Mouse (Mus musculus) B cell, adult 2 months (primary cell): ENCODE measurements around the gene Extl1.
A peak's percentile ranks its signal among the peaks of the same experiment; 100 is the strongest.
"Not testable (repeated sequence)": the region's sequence is repeated elsewhere in the genome, so short reads cannot be mapped to it uniquely, and the experiment has no call there.

Experiments used
- DNase-seq, 2 experiments: peaks; one replicate each; pipeline ENCODE4 v3.0.0; 2022

The Extl1 gene

DNA sequence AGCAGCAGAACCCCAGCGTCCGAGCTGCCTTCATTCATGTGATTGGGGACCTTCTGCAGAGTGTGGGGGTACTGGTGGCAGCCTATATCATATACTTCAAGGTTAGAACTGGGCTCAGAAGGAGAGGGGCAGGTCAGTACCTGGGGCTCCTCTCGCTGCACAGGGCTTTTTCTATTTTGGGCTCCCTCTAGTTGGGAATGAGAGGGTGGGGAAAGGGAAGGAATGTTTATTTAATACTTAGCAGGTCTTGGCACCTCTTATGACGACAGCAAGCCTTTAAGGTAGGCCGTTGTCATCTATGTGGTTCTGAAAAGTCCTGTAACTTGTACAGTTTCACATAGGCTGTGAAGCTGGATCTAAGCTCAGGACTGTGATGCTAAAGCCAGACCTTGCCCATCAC is 35.1 kb downstream of the Extl1 start:
- DNase-seq = no peak

- DNase-seq = no peak
Measured at GRCm38 (mm10) chr4:134348078-134348477, 35.6 kb downstream of the Extl1 start.

GRCm38 (mm10) chr4:134345802-134346201 is 37.8 kb downstream of the Extl1 start:
- DNase-seq = no peak

DNA sequence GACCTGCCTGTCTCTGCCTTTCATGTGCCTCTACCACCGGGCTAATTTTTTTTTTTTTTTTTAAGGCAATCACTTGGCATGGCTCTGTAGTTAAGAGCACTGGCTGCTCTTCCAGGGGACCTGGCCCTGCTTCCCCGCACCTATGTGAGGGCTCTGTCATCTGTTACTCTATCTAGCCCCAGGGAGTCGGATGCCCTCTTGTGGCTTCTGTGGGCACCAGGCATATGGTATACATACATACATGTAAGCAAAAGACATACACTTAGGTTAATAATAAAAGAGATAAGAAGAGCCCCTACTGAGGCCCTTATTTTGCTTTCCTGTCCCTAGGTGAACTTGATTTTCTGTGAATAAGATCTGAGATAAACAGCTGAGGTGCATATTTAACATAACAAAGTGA is 39.0 kb downstream of the Extl1 start:
- no peak for DNase-seq

DNA sequence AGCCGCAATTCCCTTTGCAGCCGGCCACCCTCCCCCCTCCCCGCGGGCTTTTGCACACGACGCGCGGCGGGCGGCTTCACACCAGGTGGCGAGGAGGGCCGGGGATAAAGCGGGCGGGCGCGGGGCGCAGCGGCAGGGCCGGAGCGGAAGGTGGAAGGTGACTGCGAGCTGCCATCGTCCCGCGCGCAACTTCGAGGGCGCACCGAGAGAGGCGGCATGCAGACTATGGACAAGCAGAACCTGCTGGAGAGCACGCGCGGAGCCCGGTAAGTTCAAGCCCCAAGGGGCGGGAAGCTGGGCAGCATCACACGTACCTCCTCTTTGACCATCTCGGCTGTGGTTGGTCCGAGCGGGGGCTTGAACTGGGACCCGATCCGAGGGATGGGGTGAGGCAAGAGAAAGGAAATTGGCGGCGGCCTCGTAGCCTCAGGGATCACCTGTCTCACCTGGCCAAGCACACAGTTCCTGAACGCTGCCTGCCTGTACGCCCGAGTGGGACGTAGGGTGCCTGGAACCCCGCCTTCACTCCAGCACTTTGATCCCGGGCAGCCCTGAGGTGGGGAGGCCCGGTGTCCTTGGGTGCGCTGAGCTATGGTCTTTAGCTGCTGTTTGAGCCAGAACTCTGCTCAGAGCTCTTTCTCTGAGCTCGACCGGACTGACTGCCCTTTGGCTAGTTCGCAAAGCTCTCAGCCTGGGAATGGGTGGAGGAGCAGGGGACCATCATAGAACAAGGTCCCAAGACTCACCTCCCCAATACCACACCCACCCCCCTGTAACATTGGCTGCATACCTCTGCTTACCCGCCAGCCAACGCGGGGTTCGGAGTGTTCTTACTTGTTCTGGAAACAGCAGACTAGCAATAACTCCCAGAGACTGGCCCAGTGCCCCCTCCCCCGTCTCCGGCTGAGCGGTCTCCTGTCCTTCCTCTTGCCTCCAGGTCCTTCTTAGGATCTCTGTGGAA is 40.3 kb downstream of the Extl1 start, which contains the start of gene Slc30a2:
Gene Slc30a2 (plus strand): TSS at position 111 of the 961 bp plus-strand sequence.
- no peak for DNase-seq

- no peak for DNase-seq
Measured at GRCm38 (mm10) chr4:134342213-134342779, 41.4 kb downstream of the Extl1 start.

- not testable (repeated sequence) for DNase-seq
Measured at GRCm38 (mm10) chr4:134341231-134341630, 42.4 kb downstream of the Extl1 start.

DNA sequence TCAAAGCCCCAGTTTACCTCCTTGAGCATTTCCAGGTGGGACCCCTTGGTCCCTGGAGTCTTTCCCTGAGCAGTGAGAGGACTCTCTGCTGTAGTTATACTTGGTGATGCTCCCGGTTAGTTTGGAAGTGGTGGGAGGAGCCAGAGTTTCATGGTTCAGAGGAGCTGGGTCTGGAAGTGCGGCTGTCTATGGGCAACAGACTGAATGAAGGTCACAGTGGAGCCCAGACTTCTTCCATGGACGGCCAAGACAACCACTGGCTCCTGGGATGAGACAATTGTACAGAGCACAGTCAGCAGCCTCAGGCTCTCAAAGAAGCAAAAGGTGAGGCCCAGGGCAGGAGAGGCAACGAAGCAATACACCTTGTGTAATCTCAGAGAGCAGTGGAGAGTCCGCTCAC is 53.4 kb downstream of the Extl1 start:
- DNase-seq = no peak

DNA sequence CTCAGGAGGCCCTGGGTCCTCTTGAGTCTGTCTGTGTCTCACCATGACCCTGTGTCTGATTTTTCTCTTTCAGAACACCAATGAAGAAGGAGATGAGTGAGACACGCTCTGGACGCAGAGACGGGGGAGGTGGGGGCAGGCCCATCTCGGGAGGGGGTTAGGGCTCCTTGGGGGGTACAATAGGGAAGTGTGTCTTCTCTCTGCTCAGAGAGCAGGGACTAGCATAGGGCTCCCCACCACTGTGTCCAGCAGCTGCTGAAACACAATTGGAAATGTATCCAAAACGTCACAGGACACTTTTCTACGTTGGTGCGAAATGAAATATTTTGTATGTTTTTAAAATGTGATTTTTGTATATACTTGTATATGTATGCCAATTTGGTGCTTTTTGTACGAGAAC is 54.8 kb downstream of the Extl1 start:
- no peak for DNase-seq

DNA sequence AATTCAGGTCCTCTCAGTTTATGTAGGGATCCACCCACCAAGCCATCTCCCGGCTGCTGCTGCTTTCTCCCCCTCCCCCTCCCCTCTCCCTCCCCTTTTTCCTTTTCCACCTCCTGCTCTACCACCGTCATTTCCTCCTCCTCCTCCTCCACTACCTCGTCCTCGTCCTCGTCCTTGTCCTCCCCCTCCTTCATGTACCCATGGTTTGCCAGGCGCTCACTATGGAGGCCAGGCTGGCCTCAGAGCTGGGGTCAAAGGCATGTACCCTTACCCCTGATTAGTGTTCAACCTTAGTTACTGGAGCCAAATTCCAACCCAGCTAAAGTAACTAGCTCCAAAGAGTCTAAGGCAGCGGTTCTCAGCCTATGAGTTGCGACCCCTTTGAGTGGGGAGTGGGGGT is 55.5 kb downstream of the Extl1 start:
- DNase-seq = no peak

DNA sequence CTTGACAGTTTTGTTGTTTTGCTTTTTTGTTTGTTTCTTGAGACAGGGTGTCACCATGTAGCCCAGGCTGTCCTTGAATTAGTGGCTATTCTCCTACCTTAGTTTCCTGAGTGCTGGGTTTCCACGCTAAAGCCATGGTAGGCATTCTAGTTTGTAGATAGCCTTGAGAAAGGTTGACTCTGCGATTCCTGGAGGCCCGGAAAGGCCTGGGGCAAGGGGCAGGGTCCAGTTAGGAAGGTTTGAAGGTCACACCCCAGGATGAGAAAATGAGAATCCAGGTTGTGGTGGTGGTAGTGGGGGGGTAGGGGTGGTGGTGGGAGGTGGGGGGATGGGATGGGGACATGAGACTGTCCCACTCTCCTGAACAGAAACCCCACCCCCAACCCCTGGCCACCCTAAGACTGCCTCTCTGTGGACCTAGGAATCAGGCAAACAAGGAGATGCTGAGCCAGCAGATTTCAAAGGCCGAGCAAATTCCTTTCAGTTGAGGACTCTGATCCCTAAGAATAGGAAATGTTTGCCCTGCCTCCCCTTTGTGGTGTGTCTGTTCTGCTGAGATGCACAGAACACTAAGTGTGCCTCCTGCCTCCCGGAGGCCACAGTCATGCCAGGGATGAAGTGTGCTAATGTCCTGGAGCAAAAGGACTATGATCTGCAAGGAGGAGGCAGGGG is 56.7 kb downstream of the Extl1 start:
- DNase-seq = no peak

DNA sequence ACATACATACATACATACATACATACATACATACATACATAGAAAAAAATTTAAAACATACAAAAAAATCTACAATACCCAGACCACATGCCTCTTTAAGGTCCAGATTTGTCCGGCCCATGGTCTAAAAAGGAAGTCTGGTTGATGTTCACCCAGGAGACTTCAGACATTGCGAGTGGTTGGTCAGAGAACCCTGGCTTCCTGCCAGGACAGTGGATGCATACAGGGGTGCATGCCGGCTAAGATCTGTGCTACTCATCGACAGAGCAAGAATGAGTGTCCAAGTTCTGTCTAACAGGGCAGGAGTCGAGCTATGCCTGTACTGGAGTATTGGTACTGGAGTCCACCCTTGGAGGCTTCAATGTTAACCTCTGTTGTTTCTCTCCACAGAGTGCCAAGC is 59.0 kb downstream of the Extl1 start:
- DNase-seq = no peak

GRCm38 (mm10) chr4:134321524-134321923 is 62.1 kb downstream of the Extl1 start:
- DNase-seq = no peak

DNA sequence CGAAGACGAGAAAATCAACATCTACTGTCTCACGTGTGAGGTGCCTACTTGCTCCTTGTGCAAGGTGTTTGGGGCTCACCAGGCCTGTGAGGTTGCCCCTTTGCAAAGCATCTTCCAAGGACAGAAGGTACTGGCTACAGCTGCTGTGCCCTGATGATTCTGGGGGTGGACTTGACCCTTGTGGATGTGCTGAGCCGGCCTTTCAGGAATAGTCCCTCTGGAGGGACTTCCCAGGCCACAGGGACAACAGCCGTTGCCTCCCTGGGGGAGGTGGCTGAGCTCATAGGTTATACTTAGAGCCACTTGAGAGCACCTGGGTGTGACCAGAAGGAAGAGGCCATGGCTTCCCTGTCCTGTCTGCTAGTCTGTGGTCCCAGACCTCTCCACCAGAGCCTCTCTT is 64.0 kb downstream of the Extl1 start:
- no peak for DNase-seq

DNA sequence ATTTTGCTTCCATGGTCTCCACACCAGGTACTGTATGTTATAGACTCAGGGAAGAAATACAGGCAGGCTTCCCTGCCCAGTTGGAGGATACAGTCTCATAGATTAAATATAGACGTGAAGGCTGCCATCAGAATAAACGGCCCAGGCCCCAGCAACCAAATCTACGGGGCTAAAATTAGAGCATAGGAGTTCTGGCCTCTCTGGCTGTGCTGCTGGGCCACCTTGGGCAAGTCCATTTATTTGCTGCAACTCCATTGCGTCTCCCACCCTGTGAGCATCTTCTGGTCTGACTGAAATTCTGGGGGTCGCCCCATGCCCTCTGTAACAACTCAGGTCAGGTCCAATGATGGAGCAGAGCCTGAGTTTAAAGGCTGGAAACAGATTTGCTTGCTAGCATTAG is 64.6 kb downstream of the Extl1 start:
- DNase-seq = no peak

DNA sequence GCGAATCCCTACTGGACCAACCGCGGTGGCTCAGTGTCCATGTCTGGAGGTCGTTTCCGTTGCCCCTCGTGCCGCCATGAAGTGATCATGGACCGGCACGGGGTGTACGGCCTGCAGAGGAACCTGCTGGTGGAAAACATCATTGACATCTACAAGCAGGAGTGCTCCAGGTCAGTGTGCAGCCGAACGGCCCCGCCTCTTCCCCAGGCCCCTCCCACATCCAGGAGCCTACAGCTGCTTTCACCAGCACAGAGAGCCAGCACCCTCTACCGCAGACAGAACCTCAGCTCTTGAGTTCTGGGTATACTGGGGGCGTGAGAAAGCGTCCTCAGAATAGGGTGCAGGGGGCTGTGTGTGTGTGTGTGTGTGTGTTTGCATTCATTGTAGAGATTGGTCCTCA is 67.3 kb downstream of the Extl1 start:
- DNase-seq = no peak

- DNase-seq = no peak
Measured at GRCm38 (mm10) chr4:134315470-134315869, 68.2 kb downstream of the Extl1 start.

GRCm38 (mm10) chr4:134314876-134315275 is 68.8 kb downstream of the Extl1 start, which contains the start of gene Trim63:
Gene Trim63, plus strand, starts transcription at chr4:134315120.
- DNase-seq = no peak

GRCm38 (mm10) chr4:134314081-134314655 is 69.5 kb downstream of the Extl1 start:
- DNase-seq = no peak

- DNase-seq = peak; percentile 51 to 54
Measured at GRCm38 (mm10) chr4:134312901-134313300, 70.7 kb downstream of the Extl1 start.

DNA sequence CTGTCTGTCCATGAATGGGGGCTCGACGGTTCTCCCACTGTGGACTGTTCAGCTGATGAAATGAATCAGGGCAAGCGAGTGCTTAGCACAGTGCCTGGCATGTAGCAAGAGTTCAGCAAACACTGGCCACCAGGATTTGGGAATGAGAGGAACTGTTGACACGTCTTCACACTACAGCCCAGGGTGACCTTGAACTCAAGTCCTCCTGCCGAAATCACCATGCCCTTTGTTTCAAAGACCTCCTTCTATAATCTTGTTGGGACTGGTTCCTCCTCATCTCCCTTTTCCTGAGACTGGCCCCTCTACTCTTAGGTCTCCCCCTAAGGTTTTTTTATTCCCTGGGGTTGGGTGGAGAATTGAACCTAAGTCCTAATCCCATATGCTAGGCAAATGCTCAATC is 71.3 kb downstream of the Extl1 start:
- no peak for DNase-seq

DNA sequence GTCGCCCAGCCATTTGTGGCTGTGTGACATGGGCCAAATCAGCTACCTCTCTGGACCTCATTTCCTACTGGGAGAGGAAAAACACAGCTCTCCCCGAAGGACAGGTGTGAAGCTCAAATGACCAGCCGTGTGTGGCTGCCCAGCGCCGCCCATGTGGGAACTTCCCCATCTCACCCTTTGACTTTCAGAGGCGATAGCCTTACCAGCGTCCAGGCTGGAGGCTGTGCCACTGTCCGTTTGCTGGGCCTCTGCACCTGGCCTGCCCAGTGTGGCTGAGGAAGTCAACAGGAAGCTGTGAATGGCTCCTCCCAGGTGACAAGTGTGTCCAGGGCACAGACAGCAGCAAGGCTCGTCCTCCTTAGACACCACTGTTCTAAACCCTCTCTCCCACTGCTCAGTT is 71.9 kb downstream of the Extl1 start:
- no peak for DNase-seq

- no peak for DNase-seq
Measured at GRCm38 (mm10) chr4:134310656-134311055, 73.0 kb downstream of the Extl1 start.
